Mouse (Mus musculus): ENCODE measurements at regions not wholly inside any gene's neighbourhood (a gene's known extent, or its start where the extent isn't known, plus 50 kb on each side); places are given as distances from the start of the nearest gene placed in this dataset.
A peak's percentile ranks its signal among the peaks of the same experiment; 100 is the strongest.

DNA sequence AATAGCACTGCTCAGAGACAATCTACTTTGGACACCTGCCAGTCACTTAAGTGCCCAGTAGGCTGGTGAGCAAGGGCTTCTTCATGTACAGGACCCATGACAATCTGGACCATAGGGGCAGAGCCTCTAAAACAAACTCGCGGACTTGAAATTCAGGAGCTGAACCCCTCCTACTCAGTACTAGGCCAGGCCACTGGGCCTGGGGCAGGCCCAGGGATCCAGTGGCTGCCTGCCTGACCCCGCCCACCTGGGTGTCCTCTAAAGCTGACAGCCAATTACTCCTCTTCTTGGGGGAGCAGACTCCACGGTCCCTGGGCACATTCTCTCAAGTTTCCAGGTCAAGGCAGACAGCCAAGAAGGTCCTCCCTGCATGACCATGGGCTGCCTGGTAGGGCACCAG lies 78.3 kb upstream of the A730046J19Rik start:
- ATAC-seq (replicated peaks; ENCODE audit: poor library complexity): no peak

DNA sequence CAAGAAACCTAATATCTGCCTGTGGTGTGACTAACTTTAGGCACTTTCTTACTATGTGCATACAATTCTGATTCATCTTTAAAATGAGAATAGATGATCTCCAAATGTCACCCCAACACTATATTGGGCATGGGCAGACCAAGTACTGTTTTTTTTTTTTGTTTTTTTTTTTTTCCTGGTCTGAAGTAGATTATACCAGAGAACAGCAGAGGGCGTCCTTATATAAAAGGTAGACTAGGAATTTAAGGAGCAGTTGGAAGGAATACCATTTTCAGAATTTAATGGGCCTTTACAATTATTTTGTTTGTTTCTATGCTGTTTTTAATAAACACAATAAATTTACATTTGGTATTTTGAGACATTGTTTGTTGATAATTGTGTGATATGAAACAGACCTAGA lies 72.3 kb upstream of the A730046J19Rik start:
- ATAC-seq (replicated peaks; ENCODE audit: poor library complexity): 0 out of 2 replicates have a peak, but pooled peaks have one; percentile 26

DNA sequence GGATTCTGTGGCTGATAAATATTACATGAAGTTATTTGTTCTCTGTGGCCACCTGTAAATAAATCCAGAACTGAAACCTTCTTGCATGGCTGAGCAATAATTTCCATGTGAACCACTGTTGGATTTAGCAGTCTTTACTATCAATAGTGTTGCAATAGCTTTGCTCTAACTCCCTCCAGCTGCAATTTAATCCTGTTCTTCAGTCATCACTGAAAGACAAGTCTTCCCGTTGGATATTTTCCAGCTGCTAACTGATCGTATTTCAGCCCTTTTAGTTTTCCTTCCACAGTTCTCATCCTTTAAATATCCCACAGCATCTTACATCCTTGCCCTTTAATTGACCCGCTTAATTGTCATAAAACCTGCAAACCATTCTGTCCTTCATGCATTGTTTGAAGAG lies 55.3 kb upstream of the A730046J19Rik start:
- ATAC-seq (replicated peaks; ENCODE audit: poor library complexity): no peak

All from megakaryocyte progenitor cell, adult 5-6 weeks (primary cell).